Mouse (Mus musculus) spleen, embryonic (tissue): ENCODE measurements around the gene Bcas3.

Experiments used
- CTCF ChIA-PET: fragments of 350-600 bp; sonication (Branson Sonifier 250); formaldehyde crosslinking; loops from one replicate; lab custom pipeline; 2022; lab: Charles Lee

The Bcas3 gene

GRCm38 (mm10) chr11:85786113-85786718 lies 433.2 kb downstream of the Bcas3 start:
- CTCF ChIA-PET: no interaction called here

DNA sequence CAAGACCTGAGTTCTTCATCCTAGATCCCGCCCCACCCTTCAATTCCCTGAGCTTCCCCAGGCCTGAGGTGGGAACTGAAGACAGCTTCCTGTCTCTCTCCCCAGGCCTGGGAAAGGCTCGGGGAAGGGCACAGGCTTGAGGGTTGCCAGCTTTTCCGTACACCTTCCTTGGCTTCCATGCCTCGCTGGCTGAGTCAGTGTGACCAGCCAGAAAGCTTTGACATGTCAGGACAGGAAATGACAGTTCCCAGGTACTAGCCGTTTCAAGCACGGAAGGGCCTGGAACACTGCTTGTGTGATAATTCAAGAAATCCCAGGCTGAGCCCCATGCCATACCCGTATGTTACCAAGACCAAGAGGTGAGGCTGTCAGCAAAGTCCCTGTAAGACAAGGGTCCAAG lies 436.8 kb downstream of the Bcas3 start:
- CTCF ChIA-PET: no interaction called here

DNA sequence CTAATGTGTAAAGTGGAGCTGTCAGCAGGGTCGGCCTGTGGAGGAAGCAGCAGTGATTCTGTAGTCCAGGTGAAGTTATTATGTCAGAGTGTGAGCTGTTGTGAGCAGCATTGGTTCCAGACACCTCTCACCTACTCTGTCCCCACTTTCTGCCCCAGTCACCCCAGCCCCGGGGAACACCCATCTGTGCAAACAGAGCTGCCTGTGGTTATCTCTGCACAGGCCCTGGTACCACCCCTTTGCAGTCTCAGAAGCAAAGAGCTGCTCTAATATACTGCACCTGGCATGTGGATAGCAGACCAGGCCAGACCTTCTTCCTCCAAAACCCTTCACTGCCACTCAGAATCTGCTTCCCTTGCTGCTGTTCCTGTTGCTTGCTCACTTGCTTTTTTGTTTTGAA lies 437.3 kb downstream of the Bcas3 start:
- CTCF ChIA-PET: no interaction called here

GRCm38 (mm10) chr11:85791212-85791611 lies 438.2 kb downstream of the Bcas3 start:
- CTCF ChIA-PET: no interaction called here

- CTCF ChIA-PET: no interaction called here
Measured at GRCm38 (mm10) chr11:85792534-85793215, 439.7 kb downstream of the Bcas3 start.

DNA sequence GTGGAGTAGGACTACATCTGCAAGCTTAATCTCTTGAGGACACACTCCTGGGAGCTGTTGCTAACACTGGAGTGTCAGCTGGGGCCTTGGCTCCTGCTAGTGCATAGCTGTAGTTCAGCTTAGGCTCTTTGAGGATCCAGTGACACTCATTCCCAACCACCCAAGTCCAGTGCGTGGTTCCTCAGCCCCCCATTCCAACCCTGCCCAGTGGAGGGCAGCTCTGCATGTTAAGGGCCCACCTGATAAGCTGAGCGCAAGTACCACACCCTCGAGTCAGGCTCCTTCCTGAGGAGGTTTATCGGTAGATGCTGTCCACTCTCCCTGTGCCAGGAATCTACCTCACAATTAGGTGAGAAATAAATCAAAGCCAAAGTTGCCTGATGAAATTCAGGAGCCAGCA lies 446.5 kb downstream of the Bcas3 start:
- CTCF ChIA-PET: no interaction called here

DNA sequence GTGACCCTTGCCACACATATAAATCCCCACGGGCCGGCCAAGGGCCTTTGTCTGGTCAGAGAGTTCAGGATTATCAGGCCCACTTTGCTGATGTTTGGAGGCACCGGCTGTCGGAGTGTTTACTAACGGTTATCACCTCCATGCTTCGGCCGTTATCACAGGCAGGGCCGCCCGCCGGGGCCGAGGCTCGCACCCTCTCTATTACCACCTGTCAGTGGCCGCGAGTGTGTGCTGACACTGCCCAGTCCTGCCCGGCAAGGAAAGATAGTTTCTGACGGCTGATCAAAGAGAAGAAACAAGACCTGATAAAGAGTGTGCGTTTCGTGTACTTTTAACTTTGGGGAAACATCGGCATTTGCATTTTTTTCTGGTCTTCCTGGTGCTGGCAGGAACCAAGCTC lies 446.9 kb downstream of the Bcas3 start:
- CTCF ChIA-PET: no interaction called here

DNA sequence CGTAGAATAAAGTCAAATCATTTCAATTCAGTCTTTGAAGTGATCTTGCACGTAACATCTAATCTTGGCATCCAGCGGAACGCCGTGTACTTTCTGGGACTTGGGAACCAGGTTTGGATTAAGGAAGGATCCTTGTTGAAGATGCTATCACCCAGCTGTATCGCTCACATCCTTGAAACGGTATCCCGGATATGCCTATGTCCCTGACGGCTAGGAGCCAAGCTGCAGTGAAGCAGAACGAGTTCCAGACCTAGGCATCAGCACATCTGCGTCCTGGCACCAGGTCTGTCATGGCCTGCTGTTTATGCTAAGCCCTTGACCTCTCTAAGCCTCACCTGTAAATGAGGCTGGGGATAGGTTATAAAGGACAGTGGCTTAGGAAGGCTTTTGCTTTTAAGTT lies 447.4 kb downstream of the Bcas3 start:
- CTCF ChIA-PET: no interaction called here

DNA sequence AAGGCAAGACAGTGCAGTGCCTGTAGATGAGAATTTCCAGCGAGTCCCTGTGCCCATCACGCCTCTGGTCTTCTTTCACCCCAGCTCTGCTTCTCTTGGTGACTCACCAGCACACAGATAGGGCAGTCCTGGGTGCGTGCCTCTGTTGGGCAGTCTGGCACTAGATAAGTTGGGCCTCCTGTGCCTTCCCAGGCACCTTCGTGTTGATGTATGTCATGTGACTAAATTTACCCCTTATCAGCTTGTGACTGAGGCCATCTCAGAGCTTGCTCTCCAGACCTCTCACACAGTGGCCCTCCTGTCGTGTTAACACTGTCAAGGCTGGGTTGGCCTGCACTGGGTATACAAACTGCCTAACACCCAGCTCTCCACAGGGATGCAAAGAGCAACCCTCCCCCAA lies 451.1 kb downstream of the Bcas3 start:
- CTCF ChIA-PET: interaction anchor here (0.6 kb wide), 1 partner anchor 1669 kb away, joined by 7 read pairs; no protein-coding TSS in a partner anchor

DNA sequence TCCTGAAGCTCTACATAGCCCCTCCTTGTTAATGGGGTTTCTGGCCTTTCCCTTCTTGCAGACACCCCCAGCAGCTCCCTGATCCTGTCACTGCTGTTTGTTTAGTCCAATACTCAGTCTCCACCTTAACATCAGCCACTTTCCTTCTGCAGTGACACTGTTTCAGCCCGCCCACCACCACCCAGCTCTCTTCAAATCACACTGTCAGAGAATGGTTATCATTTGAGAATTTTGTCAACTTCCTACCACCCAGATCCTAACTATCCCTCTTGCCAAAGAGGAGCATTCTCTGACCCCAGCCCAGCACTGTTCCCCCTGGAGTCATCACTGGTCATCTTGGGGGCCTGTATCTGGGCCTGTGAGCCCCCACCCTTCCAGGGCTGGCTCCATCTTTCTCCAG lies 452.8 kb downstream of the Bcas3 start:
- CTCF ChIA-PET: no interaction called here

- CTCF ChIA-PET: no interaction called here
Measured at GRCm38 (mm10) chr11:85807353-85807752, 454.4 kb downstream of the Bcas3 start.

- CTCF ChIA-PET: no interaction called here
Measured at GRCm38 (mm10) chr11:85811229-85811628, 458.3 kb downstream of the Bcas3 start.

GRCm38 (mm10) chr11:85811676-85812075 lies 458.7 kb downstream of the Bcas3 start:
- CTCF ChIA-PET: no interaction called here

DNA sequence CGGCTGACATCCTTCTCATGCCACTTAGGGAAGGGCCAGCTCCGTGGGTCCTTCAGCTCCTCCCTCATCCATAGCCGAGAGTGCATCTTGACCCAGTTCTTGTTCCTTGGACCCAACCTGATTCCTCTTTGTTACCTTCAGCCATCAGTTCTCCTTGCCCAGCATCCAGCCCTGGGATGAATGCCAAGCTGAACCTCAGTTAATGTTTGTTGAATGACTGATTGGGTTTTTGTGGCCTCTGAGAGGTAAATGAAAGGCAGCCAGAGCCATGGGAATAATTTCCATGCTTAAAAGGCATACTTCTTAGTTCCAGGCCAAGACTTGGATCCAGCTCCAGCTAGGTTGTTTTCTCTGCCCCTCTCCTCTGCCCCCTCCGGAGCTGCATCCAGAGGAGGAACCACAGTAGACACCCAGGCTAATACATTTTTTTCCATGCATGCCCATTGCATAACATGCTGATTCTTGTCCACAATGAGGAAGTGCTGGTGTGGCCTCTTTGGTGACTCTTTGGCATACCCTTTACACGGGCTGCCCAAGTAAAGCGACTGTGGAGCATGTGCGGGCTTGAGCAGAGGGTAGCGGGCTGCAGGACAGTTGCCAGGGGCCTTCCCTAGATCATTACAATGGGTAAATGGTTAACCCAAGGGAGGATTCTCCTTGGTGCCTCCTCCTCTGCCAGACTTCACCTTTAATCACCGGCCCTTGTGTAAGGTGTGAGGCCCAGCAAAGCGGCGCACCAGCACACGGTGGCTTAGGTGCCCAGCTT lies 459.4 kb downstream of the Bcas3 start:
- CTCF ChIA-PET: no interaction called here

- CTCF ChIA-PET: no interaction called here
Measured at GRCm38 (mm10) chr11:85814678-85815077, 461.7 kb downstream of the Bcas3 start.

DNA sequence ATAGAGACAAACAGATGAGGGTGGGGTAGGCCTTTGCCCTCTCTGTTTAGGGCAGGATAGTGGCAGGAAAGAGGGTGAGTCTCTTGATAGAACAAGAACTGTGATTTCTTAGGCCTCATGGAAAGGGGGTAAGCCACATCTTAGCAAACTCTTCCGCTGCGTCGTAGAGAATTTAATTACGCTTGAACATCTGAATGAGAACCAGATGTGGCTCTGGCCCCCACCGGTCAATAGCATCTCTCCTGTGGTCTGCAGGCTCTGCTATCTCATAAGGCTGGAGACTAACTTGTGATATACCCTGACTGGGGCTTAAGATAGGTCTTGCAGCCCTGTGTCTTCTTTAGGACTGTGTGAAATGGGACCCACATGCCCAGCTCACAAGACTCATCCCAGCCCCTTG lies 463.5 kb downstream of the Bcas3 start:
- CTCF ChIA-PET: no interaction called here

DNA sequence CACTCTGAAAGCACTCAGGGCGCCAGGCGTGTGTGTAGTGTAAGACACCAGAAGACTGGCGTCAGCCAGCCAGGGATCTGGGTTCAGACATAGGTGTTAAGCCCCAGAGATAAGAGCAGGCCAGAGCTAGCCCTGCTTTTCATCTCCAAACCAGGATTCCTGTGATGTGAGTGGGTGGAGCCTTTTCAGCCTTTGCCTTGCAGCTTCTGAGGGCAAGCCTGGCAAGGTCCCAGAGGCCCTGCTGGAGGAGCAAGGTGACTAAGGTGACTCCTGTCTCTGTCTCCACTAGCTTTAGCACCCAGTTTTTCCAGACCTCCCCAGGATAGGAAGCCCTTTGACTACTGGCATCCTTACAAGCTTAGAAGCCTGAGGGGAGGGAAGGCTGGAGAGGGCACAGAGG lies 465.4 kb downstream of the Bcas3 start:
- CTCF ChIA-PET: interaction anchor here (0.6 kb wide), 1 partner anchor 41 kb away, joined by 6 read pairs; no protein-coding TSS in a partner anchor

DNA sequence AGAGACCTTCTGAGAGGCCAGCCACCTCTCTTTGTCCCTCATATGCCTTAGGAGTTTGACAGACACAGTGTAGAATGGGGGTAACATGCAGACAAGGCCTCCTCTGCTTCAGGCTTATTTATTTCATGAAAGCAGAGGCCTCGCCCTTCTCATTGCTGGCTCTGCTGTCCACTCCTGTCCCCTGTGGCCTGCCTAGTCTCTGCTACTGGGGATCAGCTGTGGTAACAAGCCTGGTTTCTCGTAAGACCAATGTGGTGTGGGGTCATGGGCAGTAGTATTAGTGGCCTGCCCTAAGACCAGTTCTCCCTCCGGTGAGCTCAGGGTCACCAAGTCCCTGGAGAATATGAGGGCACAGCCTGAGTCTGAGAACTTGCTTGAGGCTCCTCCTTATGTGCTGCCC lies 468.0 kb downstream of the Bcas3 start:
- CTCF ChIA-PET: interaction anchor here (0.6 kb wide), 1 partner anchor 448 kb away, joined by 6 read pairs; no protein-coding TSS in a partner anchor

DNA sequence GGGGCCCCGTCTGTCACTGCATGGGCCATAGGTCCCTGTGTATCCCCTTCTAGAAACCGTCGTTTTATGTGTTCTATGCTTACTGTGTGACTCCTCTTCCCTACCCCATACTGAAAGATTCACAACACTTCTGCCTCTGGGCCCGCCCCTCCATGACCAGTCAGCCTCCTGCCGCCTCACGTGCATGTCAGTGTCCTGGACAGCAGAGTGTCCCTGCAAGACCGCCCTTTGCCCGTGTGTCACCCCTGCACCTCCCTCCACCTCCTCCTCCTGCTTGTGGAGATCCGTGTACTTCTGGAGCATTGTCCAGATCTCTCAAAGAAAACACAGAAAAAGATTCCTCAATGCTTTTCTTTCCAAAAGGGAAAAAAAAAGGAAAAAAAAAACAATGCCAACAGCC lies 468.7 kb downstream of the Bcas3 start:
- CTCF ChIA-PET: no interaction called here

GRCm38 (mm10) chr11:85823181-85823580 lies 470.2 kb downstream of the Bcas3 start:
- CTCF ChIA-PET: no interaction called here

GRCm38 (mm10) chr11:85823794-85824193 lies 470.8 kb downstream of the Bcas3 start:
- CTCF ChIA-PET: no interaction called here

DNA sequence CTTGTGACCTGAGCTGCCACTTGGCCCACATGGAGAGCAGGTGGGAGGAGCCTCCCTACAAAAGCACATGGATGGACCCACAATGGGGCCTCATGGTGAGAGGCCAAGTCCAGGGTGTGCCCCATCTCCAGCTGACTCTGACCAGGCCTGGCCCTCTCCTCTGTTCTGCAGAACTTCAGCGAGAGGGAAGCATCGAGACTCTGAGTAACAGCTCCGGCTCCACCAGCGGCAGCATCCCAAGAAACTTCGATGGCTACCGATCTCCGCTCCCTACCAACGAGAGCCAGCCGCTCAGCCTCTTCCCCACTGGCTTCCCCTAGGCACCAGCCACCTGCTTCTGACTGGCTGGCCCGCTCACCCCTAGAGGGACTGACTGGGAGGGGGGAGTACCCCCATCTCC lies 472.1 kb downstream of the Bcas3 start:
- CTCF ChIA-PET: no interaction called here

DNA sequence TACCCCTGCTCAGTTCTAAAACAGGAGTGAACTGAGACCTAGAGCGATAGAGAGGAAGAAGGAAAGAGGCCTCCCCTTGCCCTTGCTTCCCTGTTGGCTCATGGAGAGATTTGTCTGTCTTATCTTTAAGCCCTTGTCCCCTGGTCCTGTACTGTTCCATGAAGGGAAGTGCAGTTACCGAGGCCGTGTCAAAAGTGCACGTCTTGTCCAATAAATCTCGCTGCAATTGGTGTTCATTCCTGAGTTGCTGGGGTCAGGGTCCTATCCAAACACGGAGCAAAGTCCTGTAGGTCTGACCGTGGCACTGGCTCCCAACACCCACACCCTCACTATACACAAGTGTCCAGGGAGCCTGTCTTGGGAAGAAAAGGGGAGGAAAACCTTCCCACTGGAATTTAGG lies 472.9 kb downstream of the Bcas3 start:
- CTCF ChIA-PET: no interaction called here
